Mouse (Mus musculus): Measurements from ENCODE around the gene Polr3g.
A peak's percentile ranks its signal among the peaks of the same experiment; 100 is the strongest.
"Not testable (repeated sequence)": the region's sequence is repeated elsewhere in the genome, so short reads cannot be mapped to it uniquely, and the experiment has no call there.

Polr3g gene

GRCm38 (mm10) chr13:81684884-81685283 is 25.9 kb downstream of the Polr3g start:
- peak; percentile 51 for DNase-seq (ENCODE audit: low read depth)

GRCm38 (mm10) chr13:81684258-81684657 is 26.6 kb downstream of the Polr3g start:
- DNase-seq (ENCODE audit: low read depth): no peak

DNA sequence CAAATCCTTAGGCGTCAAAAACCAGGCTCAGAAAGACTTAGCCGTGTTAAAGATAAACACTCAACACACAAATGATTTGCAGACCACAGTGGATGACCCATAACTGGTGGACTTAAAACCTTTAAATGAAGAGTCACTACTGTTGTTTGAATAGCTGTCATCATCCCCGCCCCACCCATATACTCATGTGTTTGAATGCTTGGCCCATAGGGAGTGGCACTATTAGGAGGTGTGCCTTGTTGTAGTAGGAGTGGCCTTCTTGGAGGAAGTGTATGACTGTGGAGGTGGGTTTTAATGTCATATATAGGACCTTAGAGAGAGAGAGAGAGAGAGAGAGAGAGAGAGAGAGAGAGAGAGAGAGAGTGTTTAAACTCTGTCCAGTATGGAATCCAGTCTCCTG is 27.7 kb downstream of the Polr3g start:
- DNase-seq (ENCODE audit: low read depth): no peak

GRCm38 (mm10) chr13:81675333-81675732 is 35.5 kb downstream of the Polr3g start:
- DNase-seq (ENCODE audit: low read depth): no peak

GRCm38 (mm10) chr13:81667713-81668112 is 43.1 kb downstream of the Polr3g start:
- DNase-seq (ENCODE audit: low read depth): no peak

DNA sequence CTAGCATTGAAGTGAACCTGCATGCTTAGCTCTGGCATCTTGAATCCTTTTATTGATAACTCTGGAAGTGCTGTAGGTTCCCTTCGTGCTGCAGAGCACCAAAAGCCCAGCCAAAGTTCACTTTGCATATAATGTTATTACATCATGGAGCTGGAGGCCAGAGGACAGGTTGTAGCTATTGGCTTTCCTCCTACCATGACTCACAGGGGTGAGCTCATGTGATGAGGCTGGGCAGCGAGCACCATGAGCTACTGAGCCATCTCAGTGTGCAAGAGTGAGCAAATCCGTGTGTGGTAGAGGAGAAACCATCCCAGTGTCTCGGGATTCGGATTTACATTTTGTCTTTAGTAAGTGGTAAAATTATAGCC is 46.5 kb downstream of the Polr3g start:
- DNase-seq (ENCODE audit: low read depth): no peak

DNA sequence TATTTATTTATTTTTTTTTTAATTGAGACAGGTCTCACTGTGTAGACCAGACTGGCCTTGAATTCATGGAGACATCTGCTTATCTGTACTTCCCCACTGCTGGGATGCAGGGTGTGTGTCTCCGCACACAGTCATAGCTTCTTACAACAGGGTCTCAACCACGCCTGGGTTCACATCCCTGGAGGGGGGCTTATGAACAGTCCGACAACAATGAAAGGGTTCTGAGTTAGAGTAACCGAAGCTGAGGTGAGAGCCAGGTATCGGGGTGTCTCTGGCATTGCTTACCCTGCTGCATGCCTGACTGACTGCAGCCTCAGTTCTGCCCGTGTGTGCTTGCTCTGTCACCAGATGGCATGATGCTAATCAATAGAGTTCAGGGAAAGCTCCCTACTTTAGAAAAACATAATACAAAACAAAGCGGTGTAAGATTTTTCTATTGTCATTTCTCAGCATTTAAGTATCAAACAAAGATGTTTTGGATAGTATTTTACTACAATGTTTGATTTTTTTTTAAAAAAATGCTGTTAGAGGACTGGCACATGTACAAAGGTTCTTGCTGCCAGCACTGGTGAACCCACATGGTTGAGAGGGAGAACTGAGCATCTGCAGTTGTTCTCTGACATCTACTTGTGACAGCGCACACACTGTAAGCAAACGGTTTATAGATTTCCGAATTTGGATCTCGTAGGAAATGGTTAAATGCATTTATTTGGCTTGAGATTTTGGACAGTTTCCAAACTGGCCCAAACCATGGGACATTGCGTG is 47.1 kb downstream of the Polr3g start:
- no peak for DNase-seq (ENCODE audit: low read depth)

DNA sequence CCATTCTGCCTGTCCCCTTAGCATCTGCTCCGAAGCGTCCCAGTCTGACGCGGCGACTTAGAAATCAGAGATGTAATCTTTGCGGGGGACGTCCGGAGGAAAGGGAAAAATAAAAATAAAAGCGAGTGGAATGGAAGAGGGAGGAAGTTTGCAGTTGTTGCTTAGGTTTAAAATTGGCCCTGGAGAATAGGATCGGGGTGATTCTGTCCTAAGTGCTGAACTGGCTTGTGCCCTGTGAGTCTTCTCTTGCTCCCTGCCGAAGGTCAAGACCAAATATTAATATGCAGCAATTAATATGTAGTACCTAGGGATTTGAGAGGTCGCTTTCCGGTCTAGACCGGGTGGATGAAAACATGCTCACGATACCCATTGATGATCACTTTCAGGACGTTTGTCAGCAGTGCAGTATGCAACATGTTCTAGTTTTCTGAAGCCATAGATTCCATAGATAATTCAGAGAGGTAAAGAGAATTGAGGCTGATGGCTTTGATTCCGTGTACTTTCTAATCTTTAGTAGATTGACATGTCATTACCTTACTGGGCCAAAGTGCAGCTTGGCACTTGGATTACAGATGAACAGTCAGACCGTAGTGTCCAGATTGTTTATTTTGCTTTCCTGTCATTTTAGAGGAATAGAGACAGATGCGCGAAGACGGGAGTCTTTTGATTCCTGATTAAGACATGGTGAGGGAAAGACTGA is 52.6 kb downstream of the Polr3g start:
- no peak for DNase-seq (ENCODE audit: low read depth)

- DNase-seq (ENCODE audit: low read depth): peak; percentile 94
Observed at GRCm38 (mm10) chr13:81657351-81658052, 53.3 kb downstream of the Polr3g start, which contains the start of gene Lysmd3. Gene Lysmd3 (plus strand): TSS chr13:81657663.

GRCm38 (mm10) chr13:81657008-81657350 is 53.8 kb downstream of the Polr3g start:
- DNase-seq (ENCODE audit: low read depth): no peak

GRCm38 (mm10) chr13:81656091-81656850 is 54.5 kb downstream of the Polr3g start:
- peak; percentile 7 for DNase-seq (ENCODE audit: low read depth)

DNA sequence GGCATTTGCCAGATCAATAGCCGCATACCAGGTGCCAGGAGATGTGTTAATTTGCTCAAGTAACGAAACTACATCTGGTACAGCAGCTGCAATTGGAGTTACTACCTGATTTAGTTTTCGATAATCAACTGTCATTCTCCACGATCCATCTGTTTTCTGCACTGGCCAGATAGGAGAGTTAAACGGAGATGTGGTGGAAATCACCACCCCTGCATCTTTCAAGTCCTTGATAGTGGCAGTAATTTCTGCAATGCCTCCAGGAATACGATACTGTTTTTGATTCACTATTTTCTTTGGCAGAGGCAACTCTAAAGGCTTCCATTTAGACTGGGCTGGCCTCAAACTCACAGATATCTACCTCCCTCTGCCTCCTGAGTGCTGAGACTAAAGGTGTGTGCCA is 60.4 kb downstream of the Polr3g start:
- DNase-seq (ENCODE audit: low read depth): not testable (repeated sequence)

GRCm38 (mm10) chr13:81646348-81646747 is 64.5 kb downstream of the Polr3g start:
- DNase-seq (ENCODE audit: low read depth): no peak

- no peak for DNase-seq (ENCODE audit: low read depth)
Observed at GRCm38 (mm10) chr13:81644047-81644565, 66.7 kb downstream of the Polr3g start.

DNA sequence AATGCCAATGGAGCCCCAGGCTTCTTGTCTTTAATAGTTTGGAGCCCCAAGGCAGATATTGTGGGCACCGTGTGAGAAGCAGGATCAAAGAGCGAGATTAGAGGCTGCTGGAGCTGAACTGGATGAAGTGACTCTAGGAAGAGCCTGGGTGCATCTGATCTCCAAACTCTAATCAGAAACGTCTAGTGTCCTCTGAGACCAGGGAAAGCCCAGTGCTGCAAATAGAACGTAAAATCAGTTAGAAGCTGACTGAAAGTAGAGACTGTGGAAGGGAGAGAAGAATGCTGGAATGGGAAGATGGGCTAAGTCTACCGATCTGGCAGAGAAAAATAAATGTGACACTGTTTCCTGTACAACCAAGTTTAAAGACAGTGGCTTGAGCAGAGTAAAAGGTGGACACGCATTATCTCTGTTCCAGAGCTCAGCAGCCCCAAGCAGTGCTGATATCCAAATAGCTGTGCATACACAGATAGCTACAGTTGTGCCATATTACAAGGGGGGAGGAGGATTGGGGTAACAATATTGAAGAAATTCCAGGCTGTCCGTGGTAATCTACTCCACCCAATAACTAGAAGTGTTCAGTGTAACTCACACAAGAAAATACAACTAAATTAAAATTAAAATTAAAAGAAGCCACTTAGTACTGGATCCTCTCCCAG is 68.2 kb downstream of the Polr3g start:
- no peak for DNase-seq (ENCODE audit: low read depth)

GRCm38 (mm10) chr13:81641289-81642045 is 69.3 kb downstream of the Polr3g start:
- peak; percentile 72 for DNase-seq (ENCODE audit: low read depth)

- no peak for DNase-seq (ENCODE audit: low read depth)
Observed at GRCm38 (mm10) chr13:81640881-81641280, 69.9 kb downstream of the Polr3g start.

GRCm38 (mm10) chr13:81639624-81640023 is 71.2 kb downstream of the Polr3g start:
- no peak for DNase-seq (ENCODE audit: low read depth)

DNA sequence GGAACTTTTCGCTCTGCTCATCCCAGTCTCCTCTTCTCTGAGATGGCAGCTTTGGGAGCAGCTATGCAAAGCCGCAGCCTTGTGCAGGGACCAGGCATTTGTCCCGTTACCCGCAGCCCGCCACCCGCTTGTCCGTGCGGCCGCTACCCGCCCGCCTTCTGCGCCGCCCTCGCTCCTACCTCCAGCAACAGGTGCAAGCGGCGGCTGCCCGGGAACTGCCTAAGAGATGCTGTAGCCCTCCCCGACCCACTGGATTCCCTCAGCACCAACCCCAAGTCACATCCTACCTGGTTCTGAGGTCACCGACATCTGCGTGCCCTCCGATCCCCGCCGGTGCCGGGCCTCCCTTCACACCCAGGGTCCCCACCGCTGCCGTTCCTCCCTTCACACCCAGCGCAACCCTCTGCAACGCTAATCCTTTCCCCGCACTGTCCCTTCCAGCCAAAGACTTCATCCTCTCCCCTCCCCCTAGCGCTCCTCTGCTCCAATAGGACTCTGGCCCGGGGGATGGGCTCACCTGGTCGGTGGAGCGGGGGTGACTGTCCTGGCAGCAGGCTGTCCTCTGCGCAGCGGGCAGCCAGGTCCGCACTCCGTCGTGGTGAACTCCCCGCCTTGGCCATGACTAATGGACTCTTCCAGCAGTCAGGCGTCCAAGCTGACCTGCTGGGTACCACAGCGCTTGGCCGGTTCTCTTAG is 77.9 kb downstream of the Polr3g start, which contains the start of gene Adgrv1:
Adgrv1 (minus strand) TSS at position 435 of the 696 bp plus-strand sequence.
- DNase-seq (ENCODE audit: low read depth): no peak

DNA sequence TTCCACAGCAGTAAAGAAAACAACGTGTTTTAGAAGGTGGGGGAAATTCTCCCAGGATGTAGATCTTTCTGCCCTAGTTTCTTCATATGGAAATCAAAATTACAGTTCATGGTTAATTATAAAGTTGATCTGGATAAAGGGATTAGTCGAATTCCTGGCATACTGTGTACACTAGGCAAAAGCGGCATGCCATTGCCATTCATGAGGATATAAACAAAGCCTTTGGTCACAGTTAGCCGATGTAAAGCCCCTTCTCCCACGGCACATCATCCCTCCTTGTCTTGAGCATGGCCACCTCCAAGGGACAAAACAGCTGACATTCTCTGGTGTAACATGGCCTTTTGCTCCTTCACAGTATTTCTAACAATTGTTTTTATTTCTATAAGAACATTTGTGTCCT is 80.2 kb downstream of the Polr3g start:
- DNase-seq (ENCODE audit: low read depth): no peak

Data from induced T-regulatory cell, adult 2 months (primary cell).